Mouse (Mus musculus) frontal cortex, postnatal 14 days (tissue): ENCODE results near the gene Cntln.

Experiments
- DNase-seq, 2 experiments: peaks; one replicate each; pipeline ENCODE4 v3.0.0; 2022; ENCODE audit warnings: low spot score in 2 of 2

Cntln gene

GRCm38 (mm10) chr4:85054616-85055015, 170.5 kb downstream of the Cntln start:
- DNase-seq = no peak

- no peak for DNase-seq
Measured at GRCm38 (mm10) chr4:85059598-85059997, 175.5 kb downstream of the Cntln start.

- no peak for DNase-seq
Measured at GRCm38 (mm10) chr4:85061676-85062075, 177.6 kb downstream of the Cntln start.

GRCm38 (mm10) chr4:85096033-85096432, 211.9 kb downstream of the Cntln start:
- DNase-seq = no peak

GRCm38 (mm10) chr4:85096682-85097081, 212.6 kb downstream of the Cntln start:
- peak in 1 of 2 experiments; percentile 37 for DNase-seq

DNA sequence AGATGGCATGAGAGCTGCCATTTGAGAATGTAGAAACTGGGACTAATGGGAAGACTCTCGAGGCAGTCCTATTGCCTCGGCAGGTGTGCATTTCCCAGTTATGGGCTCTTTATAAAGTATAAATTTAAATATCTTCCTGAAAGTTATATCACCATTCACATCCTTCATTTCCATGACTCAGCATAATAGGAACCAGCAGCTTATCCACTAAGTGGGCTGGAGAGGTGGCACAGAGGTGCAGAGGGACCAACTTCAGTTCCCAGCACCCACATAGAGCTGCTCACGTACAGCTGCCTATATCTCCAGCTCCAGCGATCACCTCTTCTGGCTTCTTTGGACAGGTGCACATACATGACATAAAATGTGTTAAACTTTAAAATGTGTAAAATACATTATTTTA, 218.1 kb downstream of the Cntln start:
- DNase-seq = no peak

- DNase-seq = no peak
Measured at GRCm38 (mm10) chr4:85106416-85106815, 222.3 kb downstream of the Cntln start.

DNA sequence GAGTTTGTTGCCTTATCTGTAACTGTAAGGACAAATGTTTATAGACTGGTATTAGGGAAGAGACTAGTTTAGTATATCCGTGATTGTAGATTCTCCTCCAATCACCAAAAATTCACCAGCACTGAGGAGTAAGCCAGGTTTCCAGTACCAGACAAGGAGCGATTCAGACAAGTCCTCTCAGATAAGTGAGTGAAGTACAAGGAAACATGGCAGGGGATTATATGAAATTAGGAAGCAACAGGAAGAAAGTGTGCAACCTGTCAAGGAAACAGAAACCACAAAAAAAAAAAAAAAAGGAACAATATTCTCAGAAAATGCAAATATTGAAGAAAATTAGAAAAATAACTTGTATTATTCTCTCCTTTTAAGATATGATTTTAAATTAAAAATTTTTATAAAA, 222.9 kb downstream of the Cntln start:
- DNase-seq = no peak

GRCm38 (mm10) chr4:85120271-85120670, 236.2 kb downstream of the Cntln start:
- DNase-seq = no peak

- DNase-seq = no peak
Measured at GRCm38 (mm10) chr4:85149726-85150125, 265.6 kb downstream of the Cntln start.

DNA sequence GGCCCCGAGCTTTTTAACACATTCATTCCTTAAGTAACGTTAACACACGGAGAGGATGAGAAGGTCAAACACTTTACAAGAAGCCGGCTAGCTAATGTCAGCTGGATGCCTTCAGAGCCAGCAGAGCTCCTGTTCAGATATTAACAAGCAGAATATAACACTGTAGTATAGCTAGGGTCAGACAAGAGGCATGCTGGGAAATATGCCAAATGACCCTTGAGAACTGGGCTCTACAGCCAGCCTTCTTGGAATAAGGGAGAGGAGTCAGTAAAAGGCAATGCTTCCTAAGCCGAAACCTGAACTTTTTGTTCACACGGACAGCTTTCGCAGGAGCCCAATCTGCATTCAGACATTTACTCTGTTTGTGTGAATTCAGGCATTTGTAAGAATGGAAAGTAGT, 267.8 kb downstream of the Cntln start:
- DNase-seq = no peak

GRCm38 (mm10) chr4:85154361-85154760, 270.3 kb downstream of the Cntln start:
- DNase-seq = no peak

GRCm38 (mm10) chr4:85161156-85161555, 277.0 kb downstream of the Cntln start:
- no peak for DNase-seq

- peak in 1 of 2 experiments; percentile 35 for DNase-seq
Measured at GRCm38 (mm10) chr4:85162468-85163312, 278.6 kb downstream of the Cntln start.

DNA sequence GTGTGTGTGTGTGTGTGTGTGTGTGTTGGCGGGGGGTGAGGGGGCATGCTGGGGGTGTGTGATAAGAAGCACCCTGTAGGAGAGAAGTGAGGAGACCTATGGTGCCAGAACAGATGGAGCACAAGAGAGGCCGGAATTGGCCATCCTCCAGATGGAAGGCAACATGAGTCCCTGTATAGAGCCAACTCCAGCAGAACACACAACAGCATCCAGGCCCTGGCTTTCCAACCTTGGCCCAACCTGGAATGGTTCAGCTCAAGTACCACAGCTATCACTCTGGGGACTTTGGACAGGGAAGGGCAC, 279.2 kb downstream of the Cntln start:
- no peak for DNase-seq

DNA sequence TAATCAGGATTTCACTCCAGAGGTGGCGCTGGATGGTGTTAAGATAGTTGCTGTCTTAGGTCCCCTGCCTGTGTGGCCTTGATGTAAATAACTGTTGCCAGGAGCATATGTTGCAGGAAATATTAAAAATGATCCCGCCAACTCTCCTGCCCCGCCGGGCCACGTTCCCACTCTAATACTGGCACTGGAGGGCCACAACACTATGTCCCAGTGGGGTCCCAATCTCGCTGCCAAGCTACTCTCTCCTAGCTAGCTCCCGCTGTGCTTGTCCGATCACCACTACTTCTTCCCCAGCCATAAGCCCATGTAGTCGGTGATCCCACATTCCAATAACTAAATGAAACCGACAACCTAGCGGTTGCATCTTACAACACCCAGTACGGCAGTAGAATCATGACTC, 283.9 kb downstream of the Cntln start:
- no peak for DNase-seq

DNA sequence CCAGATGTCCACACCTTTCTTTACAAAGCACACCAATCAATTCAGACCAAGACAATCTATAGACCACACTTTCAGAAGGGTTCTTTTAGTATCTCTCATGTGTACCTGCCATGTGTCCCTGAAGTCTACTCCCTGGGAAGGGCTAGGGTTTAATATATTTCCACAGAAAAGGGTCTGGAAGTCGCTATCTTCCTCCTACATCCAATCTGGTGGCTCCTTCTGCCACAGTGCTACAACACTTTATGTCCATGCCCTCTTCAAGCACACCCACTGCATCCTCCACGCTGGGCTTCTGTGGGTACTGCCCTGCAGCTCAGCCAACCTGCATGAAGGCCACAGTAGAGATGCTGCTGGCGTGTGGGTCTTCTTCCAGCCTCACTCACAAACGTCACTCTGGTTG, 291.4 kb downstream of the Cntln start:
- DNase-seq = no peak

DNA sequence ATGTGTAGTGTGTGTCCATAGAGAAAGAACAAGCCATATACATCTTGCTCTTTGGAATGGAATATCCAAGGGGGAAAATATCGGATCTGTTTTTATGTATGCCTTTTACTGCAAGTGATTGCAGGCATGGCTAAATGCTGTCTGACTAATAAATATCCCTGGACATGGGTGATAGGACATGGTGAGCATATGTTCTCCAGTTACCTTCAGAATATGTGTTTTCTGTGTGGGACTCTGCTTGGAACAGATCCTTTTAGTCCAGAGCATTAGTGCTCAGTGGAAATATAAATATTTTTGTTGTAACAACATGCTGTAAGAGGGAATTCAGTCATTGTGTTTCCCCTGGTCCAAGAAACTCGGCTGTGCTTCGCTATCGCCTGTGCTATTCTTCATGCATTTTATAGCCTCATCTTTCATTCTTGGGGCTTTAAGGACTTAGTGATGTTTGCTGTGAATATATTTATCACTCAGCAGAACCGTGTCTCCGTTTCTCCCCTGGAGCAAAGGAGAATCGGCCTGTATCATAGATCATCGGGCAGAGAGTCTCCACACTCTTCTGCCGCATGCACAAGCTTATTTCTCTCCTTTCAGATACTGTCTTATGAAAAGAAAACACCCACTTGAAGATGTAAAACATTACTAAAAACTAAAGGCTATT, 294.4 kb downstream of the Cntln start:
- no peak for DNase-seq
